Mouse (Mus musculus) adrenal gland, postnatal 4 days (tissue): Measurements from ENCODE around the gene Iffo2. TPM values are rescaled to one million over a fixed set of nuclear protein-coding genes. Genes with fewer than 3 reads are reported as not detected.
A peak's percentile ranks its signal among the peaks of the same experiment; 100 is the strongest.

Experiments used
- DNase-seq, 2 experiments: peaks; one replicate each; pipeline ENCODE4 v3.0.0; 2021 to 2022; ENCODE audit warnings: low spot score in 2 of 2, mixed read lengths in 2 of 2
- total RNA-seq, 2 experiments: library from RNA; stranded (reverse); gene quantifications; 2 replicates each; pipeline ENCODE4 v1.2.3; 2021

Gene Iffo2
- total RNA-seq, 2 experiments from 2014 or later: 17.6 to 17.8 TPM

DNA sequence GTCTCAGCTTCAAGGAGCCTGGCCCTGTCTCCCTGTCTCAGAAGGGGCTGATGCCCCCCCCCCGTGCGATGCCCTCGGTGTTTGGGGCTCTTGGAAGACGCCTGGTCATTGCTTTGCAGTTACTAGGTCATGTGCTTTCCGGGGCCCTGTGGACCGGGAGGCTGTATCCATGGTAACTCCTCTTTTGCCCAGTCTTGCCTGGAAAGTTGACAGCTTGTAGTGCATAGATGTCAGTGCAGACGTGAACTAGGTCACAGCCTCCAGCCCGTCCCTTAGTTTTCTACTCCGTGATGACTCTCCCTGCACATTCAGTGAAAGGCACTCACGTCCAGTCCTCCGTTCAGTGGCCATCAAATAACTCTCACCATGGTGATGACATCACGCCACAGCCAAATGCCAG lies 3.9 kb upstream of the Iffo2 start:
- DNase-seq: no peak

DNA sequence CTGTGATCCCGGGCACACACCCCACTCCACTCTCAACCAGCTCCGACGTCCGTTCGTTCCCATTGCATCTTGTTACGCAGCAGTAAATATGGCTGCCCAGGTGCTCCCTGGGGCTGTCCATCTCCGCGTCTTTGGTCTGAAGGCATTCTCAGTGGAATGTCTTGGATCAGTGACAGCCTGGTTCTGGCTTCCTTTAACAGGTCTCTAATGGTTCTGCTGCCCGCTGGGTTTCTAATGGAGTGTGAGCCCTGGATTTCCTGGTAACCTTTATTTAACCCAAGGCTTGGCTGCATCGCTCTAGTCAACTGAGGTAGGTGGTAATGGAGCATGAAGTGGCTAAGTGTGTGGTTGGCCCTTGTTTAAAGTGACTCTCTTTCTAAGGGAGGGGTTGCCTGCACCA lies 1.7 kb downstream of the Iffo2 start:
- no peak for DNase-seq

DNA sequence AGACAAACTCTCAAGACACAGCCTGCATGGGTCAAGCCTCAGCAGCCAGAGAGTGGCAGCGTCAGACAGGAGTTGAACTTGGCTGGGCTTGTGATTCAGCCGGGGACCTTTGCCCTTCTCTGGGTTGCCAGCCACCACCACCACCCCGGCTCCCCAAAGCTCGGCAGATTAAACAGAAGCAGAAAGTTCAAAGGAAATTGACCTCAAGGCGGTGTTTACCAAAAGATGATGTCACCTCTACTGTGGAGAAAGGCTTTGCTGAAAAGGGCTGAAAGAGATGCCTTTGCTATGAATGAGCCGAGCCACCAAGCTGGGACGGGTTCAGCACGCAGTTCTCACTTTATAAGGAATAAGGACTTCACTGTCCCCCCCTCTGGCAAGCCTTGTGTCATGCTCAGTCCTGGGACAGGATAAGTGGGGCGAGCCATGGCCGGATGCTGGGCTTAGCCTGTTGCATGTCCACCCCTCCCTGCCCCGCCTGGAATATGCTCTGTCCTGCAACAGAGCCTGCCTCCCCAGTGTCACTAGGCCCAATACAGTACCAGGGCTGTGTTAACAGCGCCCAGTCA lies 4.9 kb downstream of the Iffo2 start:
- peak in 1 of 2 experiments; percentile 7 for DNase-seq

DNA sequence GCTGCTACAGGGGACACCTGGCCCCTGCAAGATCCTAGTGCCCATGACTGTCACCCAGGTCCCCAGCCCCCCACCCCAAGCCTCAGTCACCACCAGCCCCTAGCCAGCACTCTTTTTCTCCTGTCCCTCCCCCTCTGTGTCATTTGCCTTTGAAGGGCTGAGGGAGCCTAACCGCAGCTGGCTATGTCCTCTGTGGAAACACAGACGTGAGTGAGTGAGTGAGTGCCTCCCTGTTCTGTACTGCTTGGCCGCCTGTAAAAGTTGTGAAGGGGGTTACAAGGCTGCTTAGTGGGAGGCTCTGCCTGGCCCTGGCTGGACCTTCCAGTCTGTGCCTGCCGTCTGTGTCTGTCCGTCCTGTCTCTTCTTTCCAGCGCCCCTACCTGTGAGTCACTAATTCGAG lies 5.4 kb downstream of the Iffo2 start:
- DNase-seq: no peak

DNA sequence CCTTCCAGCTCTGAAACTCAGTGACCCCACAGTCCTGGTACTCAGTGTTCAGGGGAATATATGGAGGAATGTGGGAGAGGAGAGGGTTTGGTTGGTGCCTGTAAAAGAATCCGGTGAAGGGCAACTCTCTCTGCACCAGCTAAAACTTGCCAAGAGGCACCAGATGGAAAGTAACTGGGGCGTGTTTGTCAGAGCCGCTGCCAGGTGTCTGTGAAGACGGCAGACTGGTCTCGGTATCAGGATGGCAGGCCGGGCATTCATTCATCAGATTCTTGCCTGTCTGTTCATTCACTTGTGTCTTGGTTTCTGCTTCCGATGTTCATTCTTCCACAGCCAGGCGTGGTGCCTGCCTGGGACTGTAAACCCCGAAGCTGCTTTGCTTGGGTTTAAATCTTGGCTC lies 6.4 kb downstream of the Iffo2 start:
- no peak for DNase-seq

DNA sequence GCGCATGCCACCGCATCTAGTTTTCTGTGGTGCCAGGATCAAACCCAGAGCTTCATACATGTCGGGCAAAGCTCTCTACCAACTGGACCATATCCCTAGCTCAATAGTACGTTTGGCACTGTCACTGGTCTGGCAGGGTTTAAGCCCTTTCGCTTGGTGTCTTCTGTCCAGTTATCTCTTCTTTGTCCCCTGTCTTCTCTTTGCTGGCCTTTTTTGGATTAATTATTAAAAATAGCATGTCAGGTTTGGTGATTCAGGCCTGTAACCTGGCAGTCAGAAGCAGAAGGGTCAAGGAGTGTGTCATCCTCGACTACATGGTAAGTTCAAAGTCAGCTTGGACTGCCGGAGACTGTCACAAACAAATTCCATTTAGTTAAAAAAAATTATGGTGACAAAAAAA lies 10.4 kb downstream of the Iffo2 start:
- no peak for DNase-seq

DNA sequence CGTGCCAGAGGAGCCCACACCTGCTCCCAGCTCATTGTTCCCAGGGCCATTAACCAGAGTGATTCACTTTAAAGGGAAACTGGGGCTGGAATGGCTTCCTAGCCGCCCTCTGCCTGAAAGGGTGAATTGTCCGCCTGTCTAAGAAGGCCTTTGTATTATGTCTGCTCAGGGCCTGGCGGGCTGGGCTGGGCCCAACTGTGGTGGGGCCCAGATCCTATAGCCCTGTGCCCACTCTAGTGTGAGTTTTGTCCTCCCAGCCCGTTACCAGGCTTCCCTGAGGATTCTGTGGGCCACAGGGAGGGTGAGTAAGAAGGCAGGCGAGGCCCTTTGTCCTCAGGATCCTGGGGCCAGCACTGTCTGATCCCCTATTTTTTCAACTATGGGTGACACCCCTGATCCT lies 15.4 kb downstream of the Iffo2 start:
- no peak for DNase-seq

DNA sequence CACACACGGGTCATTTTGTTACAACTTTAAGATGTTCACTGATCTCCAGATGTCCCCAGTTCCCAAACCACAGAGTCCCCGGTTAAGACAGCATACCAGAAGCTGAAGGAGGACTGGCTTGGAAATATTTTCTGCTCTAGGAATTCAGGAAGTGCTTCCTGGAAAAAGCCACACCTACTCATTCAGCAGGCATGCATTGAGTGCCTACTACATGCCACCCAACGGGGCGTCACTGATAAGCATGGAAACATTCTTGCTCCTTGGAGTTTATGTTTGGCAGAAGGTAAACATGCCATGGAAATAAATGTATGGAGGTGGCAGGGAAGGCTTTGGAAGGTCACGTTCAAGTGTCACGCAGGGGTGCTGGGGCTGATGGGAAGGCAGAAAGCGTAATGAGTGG lies 19.1 kb downstream of the Iffo2 start:
- no peak for DNase-seq

DNA sequence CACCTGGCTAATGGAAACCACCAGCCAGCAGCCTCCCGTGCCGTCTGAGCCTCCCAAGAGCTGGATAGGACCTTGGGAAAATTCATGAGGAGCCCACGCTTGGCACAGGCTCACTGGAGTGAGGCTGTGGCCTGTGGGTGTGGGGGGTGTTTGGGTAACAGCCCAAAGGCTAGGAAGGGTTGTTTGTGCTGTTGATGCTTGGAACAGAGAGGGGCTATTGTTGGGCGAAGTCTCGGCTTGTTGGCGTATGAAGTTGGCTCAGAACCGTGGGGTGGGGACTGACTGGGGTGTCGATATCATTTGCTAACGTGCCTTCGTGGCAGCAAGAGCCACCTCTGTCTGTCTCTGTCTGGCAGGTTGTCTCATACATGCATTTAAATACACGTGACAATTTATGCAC lies 24.9 kb downstream of the Iffo2 start:
- no peak for DNase-seq

DNA sequence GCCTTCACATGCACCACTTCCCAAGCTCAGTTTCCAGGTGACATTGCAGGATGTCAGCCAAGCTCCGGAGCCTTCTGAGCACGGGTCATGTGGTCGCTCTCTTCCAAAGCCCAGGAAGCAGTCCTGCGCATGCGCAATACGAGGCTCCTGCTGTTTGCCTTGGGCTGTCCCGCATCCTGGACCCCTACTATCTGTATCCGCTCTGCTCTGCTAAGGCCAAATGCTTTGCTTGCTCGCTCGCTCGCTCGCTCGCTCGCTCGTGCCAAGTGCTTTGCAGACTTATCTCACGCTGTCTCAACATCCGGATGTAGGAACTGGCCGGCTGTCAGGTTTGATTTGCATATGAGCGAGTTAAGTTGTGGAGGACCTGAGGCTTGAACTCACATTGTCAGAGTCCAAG lies 25.6 kb downstream of the Iffo2 start:
- no peak for DNase-seq

DNA sequence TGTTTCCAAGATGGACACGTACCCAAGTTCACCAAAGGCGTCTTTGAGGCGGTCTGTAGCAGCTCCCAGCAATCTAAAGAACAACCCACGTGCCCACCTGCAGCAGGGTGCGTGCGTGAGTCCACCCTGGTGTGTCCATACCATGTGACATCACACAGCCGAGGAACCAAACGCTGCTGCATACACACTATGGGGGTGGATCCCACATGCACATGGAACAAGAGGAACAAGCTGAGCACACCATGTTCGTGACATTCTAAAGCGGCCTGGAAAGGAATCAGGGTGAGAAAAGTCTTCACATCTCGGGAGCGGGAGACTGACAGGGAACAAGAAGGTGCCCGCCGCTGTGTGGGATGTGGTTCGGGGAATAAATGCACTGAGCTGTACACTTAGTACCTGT lies 38.0 kb downstream of the Iffo2 start:
- DNase-seq: no peak

DNA sequence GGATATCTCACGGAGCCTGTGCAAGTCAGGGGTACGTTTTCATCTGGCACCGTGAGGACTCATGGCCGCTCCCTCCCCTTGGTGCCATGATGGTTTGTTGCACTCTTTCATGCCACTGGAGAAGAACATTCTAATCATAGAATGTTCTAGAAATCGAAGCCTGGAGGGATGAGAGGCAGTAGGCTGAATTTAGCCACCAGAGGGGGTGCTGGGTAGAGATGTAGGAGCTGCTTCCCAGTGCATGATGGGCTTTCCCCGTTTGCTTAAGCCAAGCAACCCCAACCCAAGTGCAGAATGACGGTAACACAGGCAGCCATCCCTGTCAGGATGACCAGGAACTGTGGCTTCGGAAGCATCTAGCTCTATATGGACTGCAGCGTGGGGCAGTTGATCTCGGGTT lies 40.4 kb downstream of the Iffo2 start:
- no peak for DNase-seq

DNA sequence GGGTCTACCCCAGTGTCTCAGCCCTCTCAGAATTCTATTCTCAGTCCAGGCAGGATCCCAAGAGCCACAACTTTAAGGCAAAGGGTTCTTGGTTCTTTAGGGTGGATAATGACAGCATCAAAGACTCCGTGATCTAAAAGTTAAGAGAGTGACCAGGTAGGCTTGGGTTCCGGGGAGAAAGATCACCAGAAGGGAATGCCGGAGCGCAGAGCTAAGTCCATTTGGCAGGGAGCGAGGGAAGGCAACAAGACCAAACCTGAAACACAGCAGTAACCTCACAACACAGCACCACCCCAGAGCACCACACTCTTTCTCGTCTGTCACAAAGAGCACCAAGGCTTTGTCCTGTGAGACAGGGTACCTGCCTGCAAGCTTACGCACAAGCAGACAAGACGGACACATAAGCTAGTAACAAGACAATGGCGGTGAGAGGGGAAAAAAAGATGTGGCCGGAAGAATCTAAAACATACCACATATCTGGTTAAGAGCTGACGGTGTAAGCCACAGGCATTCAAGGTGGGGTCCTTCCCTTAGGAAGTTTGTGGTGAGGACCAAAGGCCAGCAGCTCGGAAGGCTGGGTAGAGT lies 42.7 kb downstream of the Iffo2 start:
- no peak for DNase-seq

DNA sequence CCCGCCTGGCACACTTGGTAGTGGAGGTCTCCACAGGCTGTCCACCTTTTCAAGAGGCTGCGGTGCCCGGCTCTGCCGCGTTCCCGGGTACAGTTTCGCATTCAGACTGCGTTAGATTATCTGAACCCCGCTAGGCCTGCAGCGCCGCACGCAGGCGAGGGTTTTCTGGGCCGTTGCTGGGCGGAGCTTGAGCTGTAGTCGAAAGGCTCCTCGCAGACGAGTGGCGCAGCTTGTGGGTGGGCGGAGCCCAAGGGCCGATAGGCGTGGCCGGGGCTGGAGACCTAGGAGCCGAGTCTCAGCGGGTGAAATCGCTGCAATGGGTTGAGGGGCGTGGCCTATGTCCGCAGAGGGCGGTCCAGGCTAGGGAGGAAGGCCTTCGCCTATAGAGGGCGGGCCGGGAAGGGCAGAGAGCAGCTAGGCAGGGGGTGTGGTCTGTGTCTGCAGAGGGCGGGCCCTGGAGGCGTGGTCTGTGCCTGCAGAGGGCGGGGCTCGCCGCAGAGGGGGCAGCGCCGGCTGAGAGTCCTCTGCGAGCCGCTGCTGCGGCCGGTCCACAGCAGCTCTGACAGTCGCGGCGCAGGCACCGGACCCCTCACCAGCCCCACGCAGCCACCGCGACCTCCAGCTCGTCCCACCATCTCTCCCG lies 43.9 kb downstream of the Iffo2 start:
- DNase-seq: peak; percentile 92 to 97

DNA sequence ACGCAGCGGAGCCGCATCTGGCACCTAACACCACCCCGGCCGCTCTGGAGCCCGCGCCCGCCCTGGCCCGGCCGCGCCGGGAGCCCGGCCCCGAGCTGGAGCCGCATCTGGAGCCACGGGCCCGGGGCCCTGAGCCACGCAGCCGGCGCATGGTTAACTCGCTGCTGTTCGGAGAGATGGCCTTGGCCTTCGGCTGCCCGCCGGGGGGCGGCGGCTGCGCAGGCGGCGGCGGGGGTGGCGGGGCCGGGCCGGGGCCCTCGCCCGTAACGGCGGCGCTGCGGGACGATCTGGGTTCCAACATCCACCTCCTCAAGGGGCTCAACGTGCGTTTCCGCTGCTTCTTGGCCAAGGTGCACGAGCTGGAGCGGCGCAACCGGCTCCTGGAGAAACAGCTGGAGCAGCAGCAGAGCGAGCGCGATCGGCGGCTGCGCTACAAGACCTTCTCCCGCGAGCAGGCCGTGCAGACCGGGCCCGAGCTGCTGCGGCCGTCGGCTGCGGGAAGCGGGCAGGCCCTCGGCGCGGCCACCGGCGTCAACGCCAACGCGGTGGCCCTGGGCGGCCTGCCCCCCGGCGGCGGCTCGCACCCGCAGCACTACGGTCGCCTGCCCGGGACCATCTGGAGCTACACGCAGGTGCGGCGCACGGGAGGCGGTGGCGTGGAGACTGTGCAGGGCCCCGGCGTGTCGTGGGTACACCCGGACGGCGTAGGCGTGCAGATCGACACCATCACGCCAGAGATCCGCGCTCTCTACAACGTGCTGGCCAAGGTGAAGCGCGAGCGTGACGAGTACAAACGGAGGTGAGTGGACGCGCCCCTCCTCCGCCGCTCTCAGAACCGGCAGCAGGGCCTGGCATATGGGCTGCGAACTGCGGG lies 44.7 kb downstream of the Iffo2 start:
- DNase-seq: peak in 1 of 2 experiments; percentile 46

DNA sequence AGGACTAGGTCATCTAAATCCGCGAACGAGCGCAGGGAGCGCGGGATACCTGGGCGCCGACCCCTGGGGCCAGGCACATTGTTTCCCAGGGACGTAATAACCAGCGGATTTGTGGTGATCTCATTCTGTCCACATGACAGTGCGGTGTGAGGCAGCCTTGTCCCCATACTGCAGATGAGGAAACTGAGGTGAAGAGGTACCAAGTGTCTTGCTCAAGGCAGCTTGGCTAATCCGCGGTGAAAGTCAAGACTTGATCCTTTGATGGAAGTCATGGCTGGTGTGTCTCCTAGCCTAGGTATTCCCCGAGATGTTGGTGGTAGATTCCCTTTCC lies 45.3 kb downstream of the Iffo2 start:
- DNase-seq: no peak

DNA sequence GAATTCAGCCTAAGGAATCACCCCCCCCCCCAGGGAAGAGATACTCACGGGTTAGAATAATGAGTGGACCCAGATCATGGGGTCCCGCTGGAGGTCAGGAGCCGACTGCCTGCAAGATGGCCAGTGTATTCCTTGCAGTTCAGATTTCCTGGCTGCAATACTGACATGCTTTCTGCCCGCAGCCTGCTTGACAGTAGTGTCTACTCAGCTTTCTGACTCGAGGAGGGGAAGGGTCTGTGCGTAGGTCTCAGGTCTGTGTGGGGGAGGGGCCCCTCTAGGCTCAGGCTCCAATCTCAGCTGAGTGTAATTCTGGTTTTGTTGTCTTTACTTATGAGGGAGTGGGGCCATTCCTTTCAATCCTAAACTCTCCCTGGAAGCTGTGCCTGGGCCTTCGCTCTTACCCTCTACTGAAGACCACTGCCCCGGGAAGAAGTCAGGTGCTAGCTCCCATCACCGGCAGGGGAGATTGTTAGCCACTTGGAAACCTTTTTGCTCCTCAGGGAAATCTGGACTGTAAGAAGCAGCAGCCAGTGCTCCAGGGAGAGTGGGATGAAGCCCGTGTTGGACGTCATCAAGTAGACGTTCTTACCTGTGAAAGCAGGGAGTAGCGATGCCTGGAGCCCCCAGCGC lies 46.0 kb downstream of the Iffo2 start:
- no peak for DNase-seq

DNA sequence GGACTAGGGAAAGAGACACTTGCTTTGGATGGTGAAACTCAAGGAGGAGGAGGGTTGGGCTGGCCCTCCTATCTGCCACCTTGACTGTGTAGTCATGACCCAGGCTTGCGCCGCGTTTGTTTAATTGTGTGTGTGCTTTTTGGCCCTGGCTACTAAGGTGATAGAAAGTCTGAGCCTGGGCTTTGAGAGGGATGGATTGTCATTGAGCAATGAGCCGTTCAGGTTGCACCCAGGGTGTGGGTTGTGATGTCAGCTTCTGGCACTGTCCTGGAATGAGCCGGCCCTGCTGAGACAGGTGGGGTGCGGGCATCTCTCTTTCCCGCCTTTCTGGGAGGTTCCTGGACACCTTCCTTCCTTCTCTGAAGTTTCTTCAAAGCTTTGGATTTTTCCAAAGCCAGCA lies 46.7 kb downstream of the Iffo2 start:
- DNase-seq: no peak

DNA sequence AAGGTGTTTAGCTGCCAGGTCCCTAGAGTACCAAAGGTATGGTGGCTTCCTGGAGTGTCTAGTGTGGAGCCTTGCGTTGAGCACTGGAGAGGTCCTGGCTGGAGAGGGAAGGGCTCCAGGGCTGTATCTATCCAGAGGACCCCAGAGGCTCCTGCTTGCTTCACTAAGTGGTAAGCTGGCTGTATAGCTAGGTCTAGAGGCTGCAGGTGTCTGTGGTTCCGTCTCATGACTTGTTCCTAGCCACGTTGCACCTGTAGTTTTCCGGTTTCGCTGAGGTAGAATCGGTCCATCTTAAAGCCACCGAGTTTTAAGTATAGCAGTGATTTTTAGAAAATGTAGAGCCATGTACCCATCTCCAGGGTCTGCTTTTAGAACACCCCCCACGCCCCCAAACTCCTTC lies 48.0 kb downstream of the Iffo2 start:
- no peak for DNase-seq

DNA sequence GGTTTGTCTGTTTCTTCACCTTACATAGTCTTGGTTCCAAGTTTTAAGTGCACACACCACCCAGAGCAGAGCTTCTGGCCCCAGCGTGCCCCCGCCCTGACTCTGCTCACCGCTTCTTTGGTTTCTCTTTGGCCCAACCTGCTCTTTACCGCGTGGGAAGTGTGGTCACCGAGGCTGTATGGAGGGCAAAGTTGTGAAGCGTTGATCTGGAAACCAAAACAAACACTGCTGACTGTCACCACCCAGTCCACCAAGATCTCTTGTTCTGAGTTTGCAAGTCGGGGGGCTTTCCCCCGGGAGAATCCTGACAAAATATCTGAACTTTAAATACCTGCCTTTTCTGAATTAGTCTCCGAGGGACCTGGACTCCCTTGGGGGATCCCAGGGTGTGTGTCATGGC lies 48.7 kb downstream of the Iffo2 start:
- no peak for DNase-seq

DNA sequence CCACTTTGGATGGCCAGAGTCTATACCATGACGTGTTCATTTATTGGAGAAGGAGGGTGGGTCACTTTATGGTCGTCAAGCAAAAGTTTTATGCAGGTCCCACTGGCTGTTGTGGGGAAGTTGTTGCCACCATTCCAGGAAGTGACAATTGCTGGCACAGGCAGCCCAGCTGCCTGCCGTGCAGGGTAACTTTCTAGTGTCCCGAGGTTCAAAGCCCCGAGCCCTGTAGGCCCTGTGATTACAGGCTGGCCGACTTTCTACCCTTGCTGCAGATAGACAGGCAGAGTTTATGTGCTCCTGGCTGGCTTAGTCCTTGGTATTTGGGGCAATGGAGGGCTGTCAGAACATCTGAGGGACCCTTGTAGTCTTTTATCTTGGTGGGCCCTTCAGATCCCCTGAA lies 49.1 kb downstream of the Iffo2 start:
- DNase-seq: no peak
